Mouse (Mus musculus): Measurements from ENCODE around the gene Rinl.

DNA sequence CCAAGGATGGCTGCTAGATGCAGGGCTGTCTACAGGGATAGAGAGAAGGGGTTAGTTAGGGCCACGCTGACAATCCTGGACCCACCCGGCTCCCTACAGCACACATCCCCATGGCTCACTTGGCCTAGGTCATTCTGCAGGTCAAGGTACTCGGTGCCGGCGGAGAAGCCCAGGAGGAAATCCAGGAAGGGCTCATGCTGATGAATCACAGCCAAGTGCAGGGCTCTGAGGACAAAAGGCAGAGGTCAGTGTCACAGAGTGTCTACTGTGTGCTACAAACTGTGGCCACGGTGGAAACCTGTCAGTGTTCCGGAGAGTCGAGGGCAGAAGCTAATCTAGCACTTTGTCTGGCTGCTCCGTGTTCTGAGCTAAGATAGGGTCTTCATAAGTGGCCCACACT lies 26.9 kb upstream of the Rinl start:
- no peak for TF ChIP-seq POLR2A (IDR thresholded peaks at IDR 0.05; ENCODE audit: insufficient read depth, low read depth, low read length)
- no peak for TF ChIP-seq CTCF (IDR thresholded peaks at IDR 0.05)
- no peak for TF ChIP-seq EP300 (IDR thresholded peaks at IDR 0.05; ENCODE audit: insufficient read depth, low read depth, low read length)

All from heart, adult 2 months (tissue).